Mouse (Mus musculus) hindbrain, postnatal 0 days (tissue): Measurements from ENCODE around the gene Magi2. TPM values are rescaled to one million over a fixed set of nuclear protein-coding genes. Genes with fewer than 3 reads are reported as not detected.

Experiments used
- ATAC-seq: fragments of 200-750 bp; cut with Nextera tagmentation; 2 replicates; pipeline ENCODE4 v1.8.0; 2017; ENCODE audit warnings: mild to moderate bottlenecking, moderate TSS enrichment, moderate library complexity
- DNase-seq: peaks from one replicate; pipeline ENCODE4 v3.0.0-alpha.2; 2015; ENCODE audit warnings: low spot score
- H3K27ac ChIP-seq: fragments of 300-500 bp; sonication (generic); 2 replicates; pipeline ENCODE4 v1.5.1; 2014; ENCODE audit warnings: mild to moderate bottlenecking
- H3K27me3 ChIP-seq: fragments of 300-500 bp; sonication (generic); 2 replicates; pipeline ENCODE4 v1.6.1; 2014; ENCODE audit warnings: low read length, mixed read lengths; ENCODE audit not compliant: insufficient read depth
- H3K36me3 ChIP-seq: fragments of 300-500 bp; sonication (generic); 2 replicates; pipeline ENCODE4 v1.6.1; 2014; ENCODE audit warnings: low read length, mixed read lengths; ENCODE audit not compliant: insufficient read depth
- H3K4me1 ChIP-seq: fragments of 300-500 bp; sonication (generic); 2 replicates; pipeline ENCODE4 v1.6.1; 2014; ENCODE audit warnings: antibody characterized with exemption, low read length, mixed read lengths; ENCODE audit not compliant: insufficient read depth
- H3K4me2 ChIP-seq: fragments of 300-500 bp; sonication (generic); 2 replicates; pipeline ENCODE4 v1.6.1; 2014; ENCODE audit warnings: low read depth, mild to moderate bottlenecking, low read length, moderate library complexity, mixed read lengths
- H3K4me3 ChIP-seq: fragments of 300-500 bp; sonication (generic); 2 replicates; pipeline ENCODE4 v1.5.1; 2014; ENCODE audit warnings: low read length
- H3K9ac ChIP-seq: fragments of 300-500 bp; sonication (generic); replicated peaks from 2 replicates; pipeline ENCODE4 v1.6.1; 2014; ENCODE audit warnings: mild to moderate bottlenecking, low read length, moderate library complexity, mixed read lengths
- H3K9me3 ChIP-seq: fragments of 300-500 bp; sonication (generic); 2 replicates; pipeline ENCODE4 v1.6.1; 2016; ENCODE audit warnings: low read length, mixed read lengths
- CTCF ChIP-seq: IDR thresholded peaks from 2 replicates; pipeline ENCODE4 v1.5.1; 2016; ENCODE audit warnings: antibody characterized with exemption, control low read depth, low read depth
- WGBS: fragments of 180-500 bp; shearing (Covaris S2); extraction: QIAGEN DNeasy Blood & Tissue Kit; methylation state at CpG from one replicate; pipeline ENCODE4 v1.1.7; 2014; 5-methylcytosine and 5-hydroxymethylcytosine counted together
- polyA plus RNA-seq: library from polyadenylated mRNA; unstranded; fragments of >200 nt; fragmentation: Nextera tagmentation; extraction: Ambion mirVana; gene quantifications from 2 replicates; pipeline ENCODE4 v1.2.1, GENCODE M21; 2015
- total RNA-seq: library from RNA; depleted of rRNA; stranded (reverse); fragments of >200 nt; gene quantifications from 2 replicates; pipeline ENCODE4 v1.2.3, GENCODE M21; 2014

Magi2 gene
- total and polyA plus RNA-seq, 2 experiments from 2014 or later = 17.3 to 45.5 TPM

- Histone ChIP-seq H3K4me3 (no peak overlapping the region), H3K9ac (no peak overlapping the region), H3K27me3 (no peaks in the 10 kb centered on the region), H3K36me3 (no peaks in the 10 kb centered on the region), H3K4me2 (no peak overlapping the region), H3K9me3 (no peaks in the 10 kb centered on the region), H3K4me1 (no peaks in the 10 kb centered on the region), H3K27ac (no peak overlapping the region)
- WGBS = 44% methylated on average over 5 of the region's 5 CpGs
- DNase-seq (peak; percentile 42), ATAC-seq (peak; percentile 79)
- no peak for TF ChIP-seq CTCF
Measured at GRCm38 (mm10) chr5:20056074-20056842, 829.4 kb downstream of the Magi2 start.

- DNase-seq = peak; percentile 20
- Histone ChIP-seq H3K36me3 (no peaks in the 10 kb centered on the region), H3K4me3 (no peak overlapping the region), H3K27me3 (no peaks in the 10 kb centered on the region), H3K27ac (no peak overlapping the region), H3K4me2 (no peak overlapping the region), H3K4me1 (no peaks in the 10 kb centered on the region), H3K9ac (no peak overlapping the region), H3K9me3 (no peaks in the 10 kb centered on the region)
- TF ChIP-seq CTCF = no peak
- no peak; the same call in 1 of the 2 replicates for ATAC-seq
- 64% methylated on average over 2 of the region's 2 CpGs for WGBS
Measured at GRCm38 (mm10) chr5:20056856-20057255, 830.0 kb downstream of the Magi2 start.

- no peak overlapping the region for H3K4me2 ChIP-seq
- ATAC-seq = no peak
- no peak for TF ChIP-seq CTCF
- no peaks in the 10 kb centered on the region for H3K27me3 ChIP-seq
- no peak overlapping the region for H3K9ac ChIP-seq
- H3K36me3 ChIP-seq = no peaks in the 10 kb centered on the region
- DNase-seq = no peak
- WGBS = 79% methylated on average over 4 of the region's 4 CpGs
- H3K4me3 ChIP-seq = no peak overlapping the region
- no peaks in the 10 kb centered on the region for H3K4me1 ChIP-seq
- H3K9me3 ChIP-seq = no peaks in the 10 kb centered on the region
- H3K27ac ChIP-seq = no peak overlapping the region
Measured at GRCm38 (mm10) chr5:20062011-20062410, 835.2 kb downstream of the Magi2 start.

- Histone ChIP-seq H3K4me1 (no peaks in the 10 kb centered on the region), H3K4me2 (no peak overlapping the region), H3K4me3 (no peak overlapping the region), H3K36me3 (no peaks in the 10 kb centered on the region), H3K9ac (no peak overlapping the region), H3K27me3 (no peaks in the 10 kb centered on the region), H3K9me3 (no peaks in the 10 kb centered on the region), H3K27ac (no peak overlapping the region)
- DNase-seq (no peak), ATAC-seq (0 out of 2 replicates have a peak, but pooled peaks have one; percentile 21)
- WGBS = 70% methylated on average over 1 of the region's 1 CpGs
- no peak for TF ChIP-seq CTCF
Measured at GRCm38 (mm10) chr5:20065081-20065480, 838.2 kb downstream of the Magi2 start.

- Histone ChIP-seq H3K4me3 (no peak overlapping the region), H3K36me3 (no peaks in the 10 kb centered on the region), H3K4me1 (no peaks in the 10 kb centered on the region), H3K27ac (no peak overlapping the region), H3K9me3 (no peaks in the 10 kb centered on the region), H3K9ac (no peak overlapping the region), H3K27me3 (no peaks in the 10 kb centered on the region), H3K4me2 (no peak overlapping the region)
- ATAC-seq = 0 out of 2 replicates have a peak, but pooled peaks have one; percentile 29
- no peak for TF ChIP-seq CTCF
- no peak for DNase-seq
- 28% methylated on average over 1 of the region's 1 CpGs for WGBS
Measured at GRCm38 (mm10) chr5:20068496-20068895, 841.7 kb downstream of the Magi2 start.

- no peak for DNase-seq
Measured at GRCm38 (mm10) chr5:20068921-20069486, 842.2 kb downstream of the Magi2 start.

GRCm38 (mm10) chr5:20074101-20074500 lies 847.3 kb downstream of the Magi2 start:
- Histone ChIP-seq H3K4me2 (no peak overlapping the region), H3K27me3 (no peaks in the 10 kb centered on the region), H3K4me3 (no peak overlapping the region), H3K4me1 (no peaks in the 10 kb centered on the region), H3K36me3 (no peaks in the 10 kb centered on the region), H3K27ac (no peak overlapping the region), H3K9ac (no peak overlapping the region), H3K9me3 (no peaks in the 10 kb centered on the region)
- DNase-seq = no peak
- 66% methylated on average over 5 of the region's 5 CpGs for WGBS
- no peak for ATAC-seq
- TF ChIP-seq CTCF = no peak

More at GRCm38 (mm10) chr5:20068921-20069486, 842.2 kb downstream of the Magi2 start:
- Histone ChIP-seq H3K4me3 (no peak overlapping the region), H3K27me3 (no peaks in the 10 kb centered on the region), H3K36me3 (no peaks in the 10 kb centered on the region), H3K4me2 (no peak overlapping the region), H3K27ac (no peak overlapping the region), H3K4me1 (no peaks in the 10 kb centered on the region), H3K9ac (no peak overlapping the region), H3K9me3 (no peaks in the 10 kb centered on the region)
- TF ChIP-seq CTCF = no peak
- no peak for ATAC-seq
- 18% methylated on average over 3 of the region's 3 CpGs for WGBS
